Mouse (Mus musculus) CH12.LX (cell line): ENCODE measurements at regions not wholly inside any gene's neighbourhood (a gene's known extent, or its start where the extent isn't known, plus 50 kb on each side); places are given as distances from the start of the nearest gene placed in this dataset.

Experiments
- DNase-seq: peaks from one replicate; pipeline ENCODE4 v3.0.0-alpha.2; 2013; ENCODE audit errors: extremely low read depth
- H3K27ac ChIP-seq: 2 replicates; pipeline ENCODE4 v1.5.1; 2012; ENCODE audit warnings: low read depth, mild to moderate bottlenecking, control low read depth, moderate library complexity; ENCODE audit not compliant: insufficient read depth
- H3K27me3 ChIP-seq: replicated peaks from 2 replicates; pipeline ENCODE3; 2012; ENCODE audit warnings: inconsistent platforms
- H3K36me3 ChIP-seq, 2 experiments: replicated peaks in 1 of 2; 2 replicates each; pipeline versions ENCODE3 to v1.6.1; 2012; ENCODE audit warnings: inconsistent platforms in 1 of 2, low read length in 1 of 2, mild to moderate bottlenecking in 1 of 2, mixed read lengths in 1 of 2, moderate library complexity in 1 of 2; ENCODE audit not compliant: control insufficient read depth in 1 of 2, insufficient read depth in 1 of 2
- H3K4me1 ChIP-seq, 2 experiments: 2 replicates each; pipeline ENCODE4 v1.6.1; 2012; ENCODE audit warnings: inconsistent platforms in 1 of 2, moderate library complexity in 1 of 2; ENCODE audit not compliant: insufficient read depth in 2 of 2, control insufficient read depth in 1 of 2
- H3K4me2 ChIP-seq: 2 replicates; pipeline ENCODE4 v1.6.1; 2012; ENCODE audit warnings: low read depth, mild to moderate bottlenecking, control low read depth; ENCODE audit not compliant: poor library complexity, insufficient read depth, severe bottlenecking
- H3K4me3 ChIP-seq, 3 experiments: fragments of 150-350 bp in 1 of 3; sonication (generic) in 1 of 3; replicated peaks in 1 of 3; 2 replicates each; pipeline versions ENCODE3 to v1.5.1; 2011 to 2012; ENCODE audit warnings: low read depth in 2 of 3, low read length in 2 of 3, mild to moderate bottlenecking in 2 of 3, moderate library complexity in 2 of 3, control low read depth in 1 of 3, improper control_type of control experiment in 1 of 3, inconsistent platforms in 1 of 3, mixed read lengths in 1 of 3; ENCODE audit not compliant: poor library complexity in 1 of 3
- H3K79me2 ChIP-seq: replicated peaks from 2 replicates; pipeline ENCODE4 v1.6.1; 2012; ENCODE audit warnings: mild to moderate bottlenecking, moderate library complexity; ENCODE audit not compliant: control insufficient read depth, poor library complexity, insufficient read depth, severe bottlenecking; ENCODE audit errors: extremely low read depth
- H3K9ac ChIP-seq: 2 replicates; pipeline ENCODE4 v1.6.1; 2012; ENCODE audit warnings: low read depth, mild to moderate bottlenecking, control low read depth, moderate library complexity; ENCODE audit not compliant: insufficient read depth
- H3K9me3 ChIP-seq: replicated peaks from 2 replicates; pipeline ENCODE3; 2012; ENCODE audit warnings: low read length, inconsistent platforms, mixed read lengths
- ELF1 ChIP-seq: IDR thresholded peaks from 2 replicates; pipeline ENCODE4 v1.6.1; 2014; ENCODE audit warnings: low read depth, mild to moderate bottlenecking, inconsistent platforms, low read length, improper control_type of control experiment
- EP300 ChIP-seq: IDR thresholded peaks from 2 replicates; pipeline ENCODE4 v1.6.1; 2011; ENCODE audit warnings: low read length, improper control_type of control experiment
- JUN ChIP-seq: IDR thresholded peaks from 2 replicates; pipeline ENCODE4 v1.6.1; 2011; ENCODE audit warnings: low read depth, mild to moderate bottlenecking, low read length, improper control_type of control experiment, moderate library complexity; ENCODE audit not compliant: insufficient read depth
- JUND ChIP-seq: conservative IDR thresholded peaks from 2 replicates; pipeline ENCODE4 v1.6.1; 2011; ENCODE audit warnings: low read depth, low read length, improper control_type of control experiment
- MAZ ChIP-seq: IDR thresholded peaks from 2 replicates; pipeline ENCODE4 v1.6.1; 2012; ENCODE audit warnings: low read depth, mild to moderate bottlenecking, inconsistent platforms, low read length, improper control_type of control experiment, moderate library complexity
- MYC ChIP-seq: IDR thresholded peaks from 2 replicates; pipeline ENCODE4 v1.6.1; 2011; ENCODE audit warnings: low read depth, mild to moderate bottlenecking, improper control_type of control experiment, low read length
- NRF1 ChIP-seq: IDR thresholded peaks from 2 replicates; pipeline ENCODE4 v1.6.1; 2014; ENCODE audit warnings: low read depth, mild to moderate bottlenecking, inconsistent platforms, low read length, improper control_type of control experiment, moderate library complexity
- PAX5 ChIP-seq: IDR thresholded peaks from 2 replicates; pipeline ENCODE4 v1.6.1; 2012; ENCODE audit warnings: low read length, inconsistent platforms, mixed read lengths
- TBP ChIP-seq: conservative IDR thresholded peaks from 2 replicates; pipeline ENCODE4 v1.6.1; 2011; ENCODE audit warnings: low read depth, low read length, improper control_type of control experiment
- TCF12 ChIP-seq: IDR thresholded peaks from 2 replicates; pipeline ENCODE4 v1.6.1; 2014; ENCODE audit warnings: low read depth, mild to moderate bottlenecking, inconsistent platforms, low read length, improper control_type of control experiment
- USF1 ChIP-seq: IDR thresholded peaks from 2 replicates; pipeline ENCODE4 v1.6.1; 2014; ENCODE audit warnings: low read depth, mild to moderate bottlenecking, inconsistent platforms, low read length, improper control_type of control experiment
- USF2 ChIP-seq: conservative IDR thresholded peaks from 2 replicates; pipeline ENCODE4 v1.6.1; 2011; ENCODE audit warnings: low read depth, low read length, improper control_type of control experiment
- ZC3H11A ChIP-seq: IDR thresholded peaks from 2 replicates; pipeline ENCODE4 v1.6.1; 2012; ENCODE audit warnings: low read depth, mild to moderate bottlenecking, inconsistent platforms, low read length, improper control_type of control experiment
- ZKSCAN1 ChIP-seq: IDR thresholded peaks from 2 replicates; pipeline ENCODE4 v1.6.1; 2012; ENCODE audit warnings: low read depth, inconsistent platforms, low read length, improper control_type of control experiment, borderline replicate concordance
- dilution Hi-C: fragments of 300-500 bp; cut with MboI; formaldehyde crosslinking; loops from 2 replicates; pipeline ENCODE4 v1.14.3; 2020; ENCODE audit warnings: low sequenced_read_pairs; ENCODE audit not compliant: extremely low pct_unique_long_range_greater_than_20kb, extremely low pct_ligation_motif_present
- in situ Hi-C: fragments of 300-500 bp; cut with MboI; formaldehyde crosslinking; loops from 3 replicates; pipeline ENCODE4 v1.14.3; 2019; ENCODE audit warnings: low sequenced_read_pairs, low pct_ligation_motif_present, low pct_unique_long_range_greater_than_20kb, mixed read lengths

DNA sequence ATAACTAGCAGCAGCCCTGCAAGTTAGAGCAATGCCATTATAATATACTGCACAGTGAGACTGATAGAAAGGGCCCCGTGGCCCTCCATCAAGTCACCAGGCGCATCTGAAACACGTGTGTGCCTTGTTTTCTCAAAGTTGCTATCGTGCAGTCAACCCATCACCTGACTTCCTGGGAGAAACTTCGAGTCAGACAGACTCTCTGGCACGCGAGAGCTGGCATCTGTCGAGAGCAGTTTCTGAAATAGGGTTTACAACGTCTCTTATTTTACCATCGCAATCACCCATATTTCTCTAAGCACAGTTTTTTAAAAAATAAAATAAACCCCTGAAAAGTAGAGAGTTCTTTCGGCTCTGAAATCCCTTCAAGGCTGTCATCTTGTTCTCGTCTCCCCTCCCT lies 169.8 kb downstream of the 3110018I06Rik start:
- no peak for DNase-seq
- H3K36me3 ChIP-seq = no peaks in the 10 kb centered on the region
- H3K9ac ChIP-seq = no peak overlapping the region
- no peak for TF ChIP-seq ZC3H11A
- TF ChIP-seq EP300 = no peak
- no peak for TF ChIP-seq USF2
- no peak overlapping the region for H3K4me2 ChIP-seq
- peaks cover 83% of the 10 kb centered on the region for H3K9me3 ChIP-seq
- H3K27ac ChIP-seq = no peak overlapping the region
- dilution Hi-C loops = no loop called here
- H3K79me2 ChIP-seq = no peaks in the 10 kb centered on the region
- H3K4me3 ChIP-seq = no peak overlapping the region
- no peaks in the 10 kb centered on the region for H3K27me3 ChIP-seq
- in situ Hi-C loops = no loop called here
- H3K4me1 ChIP-seq = no peaks in the 10 kb centered on the region

DNA sequence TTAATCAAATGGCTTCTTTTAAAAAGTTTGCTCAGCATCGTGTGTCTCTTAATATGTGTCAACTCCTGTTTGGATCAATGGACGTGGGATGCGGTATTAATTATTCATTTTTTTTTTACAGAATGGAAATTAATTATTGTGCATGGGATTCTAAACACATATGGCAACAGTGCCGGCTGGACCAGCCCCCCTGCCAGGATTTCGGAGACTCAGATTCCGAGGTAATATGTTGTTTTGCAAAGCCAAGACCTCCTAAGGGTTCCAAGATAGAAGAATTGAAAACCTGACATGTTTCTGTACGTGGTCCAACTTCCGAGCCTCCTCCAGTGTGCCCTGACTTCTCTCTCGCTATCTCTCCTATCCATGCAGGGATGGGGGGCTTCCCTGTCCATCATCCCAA lies 170.4 kb downstream of the 3110018I06Rik start:
- H3K9ac ChIP-seq = no peak overlapping the region
- H3K4me1 ChIP-seq = no peaks in the 10 kb centered on the region
- H3K27me3 ChIP-seq = no peaks in the 10 kb centered on the region
- no peak overlapping the region for H3K27ac ChIP-seq
- no peaks in the 10 kb centered on the region for H3K36me3 ChIP-seq
- H3K9me3 ChIP-seq = peaks cover 83% of the 10 kb centered on the region
- no peak overlapping the region for H3K4me3 ChIP-seq
- DNase-seq = no peak
- dilution Hi-C loops = no loop called here
- in situ Hi-C loops = no loop called here
- H3K4me2 ChIP-seq = no peak overlapping the region
- no peaks in the 10 kb centered on the region for H3K79me2 ChIP-seq
- TF ChIP-seq NRF1 = no peak
- TF ChIP-seq PAX5 = no peak
- TF ChIP-seq, all 38 proteins: peak for 0

DNA sequence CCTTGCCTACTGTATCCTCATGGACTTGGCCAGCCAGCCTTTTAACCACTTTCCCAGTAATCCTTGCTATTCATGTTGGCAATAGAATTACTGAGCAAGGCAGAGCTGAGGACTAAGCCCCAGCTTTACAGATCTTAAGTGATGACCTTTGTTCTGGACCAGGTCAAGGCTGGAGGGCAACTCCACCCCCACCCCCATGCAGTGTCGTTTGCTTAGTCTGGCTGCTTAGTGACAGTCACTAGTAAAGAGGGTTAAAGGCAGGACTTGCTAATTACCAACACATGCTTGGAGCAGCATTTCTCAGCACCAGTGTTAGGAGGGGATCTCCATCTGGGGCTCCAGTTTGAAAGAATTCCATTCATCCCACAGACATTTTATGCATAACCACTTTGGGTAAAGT lies 174.2 kb downstream of the 3110018I06Rik start:
- no peaks in the 10 kb centered on the region for H3K79me2 ChIP-seq
- peaks cover 91% of the 10 kb centered on the region for H3K9me3 ChIP-seq
- DNase-seq = no peak

DNA sequence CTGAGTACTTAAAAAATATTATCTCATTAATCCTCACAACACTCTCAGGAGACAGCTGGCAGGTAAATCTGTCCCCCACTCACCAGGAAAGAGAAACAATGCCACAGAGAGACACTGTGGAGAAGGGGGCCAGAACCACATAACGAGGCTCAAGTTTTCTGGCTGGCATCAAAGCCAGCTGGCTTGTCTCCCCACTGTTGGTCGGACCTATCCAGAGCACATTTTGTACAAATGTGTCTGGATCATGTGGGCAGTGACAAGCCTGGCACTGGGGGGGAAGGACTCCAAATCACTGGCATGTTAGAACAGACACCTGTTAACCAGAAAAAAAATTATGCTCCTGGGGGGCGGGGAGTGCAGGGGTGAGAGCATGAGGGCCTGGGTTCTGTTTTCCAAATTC lies 179.4 kb downstream of the 3110018I06Rik start:
- Histone ChIP-seq H3K4me2 (no peak overlapping the region), H3K4me3 (no peak overlapping the region), H3K9ac (no peak overlapping the region), H3K79me2 (no peaks in the 10 kb centered on the region), H3K9me3 (peaks cover 89% of the 10 kb centered on the region), H3K27me3 (no peaks in the 10 kb centered on the region), H3K4me1 (no peaks in the 10 kb centered on the region), H3K36me3 (no peaks in the 10 kb centered on the region)
- dilution Hi-C loops (no loop called here), in situ Hi-C loops (no loop called here)
- no peak for DNase-seq
- TF ChIP-seq ZKSCAN1 (no peak), ELF1 (no peak), JUN (no peak), USF1 (no peak), TBP (no peak), JUND (no peak), TCF12 (no peak), MYC (no peak), PAX5 (no peak)
- TF ChIP-seq, all 38 proteins: peak for 0
- H3K27ac ChIP-seq = no peak overlapping the region

More for the DNA sequence above, 174.2 kb downstream of the 3110018I06Rik start:
- no peak overlapping the region for H3K4me2 ChIP-seq
- no peaks in the 10 kb centered on the region for H3K27me3 ChIP-seq
- dilution Hi-C loops (no loop called here), in situ Hi-C loops (no loop called here)
- TF ChIP-seq TBP (no peak), NRF1 (no peak), TCF12 (no peak), MAZ (no peak)
- H3K27ac ChIP-seq = no peak overlapping the region
- H3K4me1 ChIP-seq = no peaks in the 10 kb centered on the region
- H3K9ac ChIP-seq = no peak overlapping the region
- H3K36me3 ChIP-seq = no peaks in the 10 kb centered on the region
- no peak overlapping the region for H3K4me3 ChIP-seq
